Mouse (Mus musculus): Measurements from ENCODE around the gene Bivm.
A peak's percentile ranks its signal among the peaks of the same experiment; 100 is the strongest.

DNA sequence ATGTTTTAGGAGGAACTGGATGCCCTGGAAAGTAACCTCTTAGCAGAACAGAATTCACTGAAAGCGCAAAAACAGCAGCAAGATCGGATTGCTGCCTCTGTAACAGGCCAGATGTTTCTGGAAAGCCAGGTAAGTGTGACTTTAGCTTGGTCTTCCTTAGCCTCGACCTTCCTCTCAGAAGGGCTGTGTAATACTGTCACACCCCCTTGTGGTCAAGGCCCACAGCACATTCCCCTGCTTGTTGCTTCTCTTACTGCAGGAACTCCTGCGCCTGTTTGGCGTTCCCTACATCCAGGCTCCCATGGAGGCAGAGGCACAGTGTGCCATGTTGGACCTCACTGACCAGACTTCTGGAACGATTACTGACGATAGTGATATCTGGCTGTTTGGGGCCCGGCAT is 55.1 kb downstream of the Bivm start:
- TF ChIP-seq CTCF (conservative IDR thresholded peaks at IDR 0.05; ENCODE audit: low read length) (peak; percentile 46), POU5F1 (IDR thresholded peaks at IDR 0.05; ENCODE audit: borderline replicate concordance, low read length) (no peak), NANOG (IDR thresholded peaks at IDR 0.05; ENCODE audit: borderline replicate concordance, low read length) (no peak)
